Mouse (Mus musculus): ENCODE measurements around the gene Rnase4.

DNA sequence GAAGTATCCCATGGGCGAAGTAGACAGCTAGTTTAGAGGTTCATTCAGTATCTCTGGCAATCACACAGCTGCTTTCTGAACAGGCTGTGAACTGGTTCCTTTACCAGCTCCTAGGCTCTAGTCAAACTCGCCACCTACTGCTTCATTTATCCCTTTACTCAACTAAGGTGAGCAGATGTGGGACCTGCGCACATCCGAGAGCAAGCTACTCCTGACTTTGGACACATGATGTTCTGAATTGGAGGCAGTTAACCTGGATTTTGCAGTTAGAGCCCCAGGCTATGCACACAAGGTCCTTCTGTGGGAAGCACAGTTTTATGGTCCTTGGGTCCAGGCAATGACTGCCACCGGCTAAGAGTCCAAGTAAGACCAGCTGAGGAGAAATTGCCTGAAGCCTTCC lies 30.1 kb upstream of the Rnase4 start:
- TF ChIP-seq POLR2A (IDR thresholded peaks at IDR 0.05; ENCODE audit: borderline replicate concordance, extremely low read depth, low read depth, low read length) = no peak
- TF ChIP-seq CTCF (IDR thresholded peaks at IDR 0.05; ENCODE audit: insufficient read depth, low read length) = no peak
